In the genomic region with DNA sequence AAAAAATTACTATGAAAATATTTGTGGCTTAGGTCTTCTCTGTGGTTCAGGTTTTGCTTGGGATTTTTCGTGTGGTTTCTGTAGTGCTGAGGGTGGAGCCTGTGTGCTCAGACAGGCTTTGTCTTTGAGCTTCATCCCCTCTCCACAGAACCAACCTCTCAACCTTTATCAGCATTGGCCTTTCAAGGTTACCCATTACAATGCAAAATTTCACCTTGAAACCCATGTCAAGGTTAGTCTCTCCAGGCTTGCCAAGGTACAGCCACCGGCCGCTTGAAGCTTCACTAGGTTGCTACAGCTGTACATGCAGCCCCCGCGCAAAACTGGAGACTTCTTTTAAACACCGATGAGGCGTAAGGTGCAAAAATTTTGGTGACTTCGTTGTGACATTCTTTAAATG, we compare ENCODE assay signal across 20 mouse cellular contexts.
"Had no signal": no experiment of that assay in that cellular context is flagged by ENCODE, and none has a peak within 500 bp of the region (broad histone marks: within the 10 kb centered on the region; RNA-seq: fewer than 3 reads in every experiment).

No protein-coding gene starts in this region.

- H3K9ac ChIP-seq: lung, embryonic 14.5 days; midbrain, embryonic 12.5 days; neural tube, embryonic 13.5 days; neural tube, embryonic 15.5 days had no signal

- H3K4me3 ChIP-seq: megakaryocyte, embryonic 14.5 days; midbrain, embryonic 12.5 days; myocyte; neural tube, embryonic 13.5 days; neural tube, embryonic 15.5 days had no signal

- H3K4me2 ChIP-seq: lung, embryonic 14.5 days; midbrain, embryonic 12.5 days; neural tube, embryonic 13.5 days; neural tube, embryonic 15.5 days had no signal

- H3K27ac ChIP-seq: macrophage; midbrain, embryonic 12.5 days; neural tube, embryonic 13.5 days; neural tube, embryonic 15.5 days had no signal

- H3K4me1 ChIP-seq: megakaryocyte, embryonic 14.5 days; neural tube, embryonic 13.5 days; neural tube, embryonic 15.5 days had no signal

- H3K9me3 ChIP-seq: megakaryocyte, embryonic 14.5 days; midbrain, embryonic 12.5 days; neural tube, embryonic 13.5 days; neural tube, embryonic 15.5 days had no signal

- ATAC-seq: midbrain, embryonic 16.5 days had no signal

- DNase-seq: lung, adult 18-20 months; lung, embryonic 14.5 days; lung, postnatal 14 days; lung, postnatal 36 days; midbrain, embryonic 14.5 days; retina, postnatal 1 day; right cerebral cortex, adult 18-20 months; right cerebral cortex, postnatal 25 days; right cerebral cortex, postnatal 4 days; spleen, adult 18-20 months; thymus, adult 18-20 months; thymus, postnatal 14 days; thymus, postnatal 36 days had no signal

- H3K27me3 ChIP-seq: megakaryocyte, embryonic 14.5 days; midbrain, embryonic 12.5 days; neural tube, embryonic 13.5 days; neural tube, embryonic 15.5 days had no signal

- H3K36me3 ChIP-seq: midbrain, embryonic 12.5 days; neural tube, embryonic 13.5 days; neural tube, embryonic 15.5 days had no signal
